Mouse (Mus musculus) lung, postnatal 36 days (tissue): ENCODE measurements around the gene Gm29564.
"Not testable (repeated sequence)": the region's sequence is repeated elsewhere in the genome, so short reads cannot be mapped to it uniquely, and the experiment has no call there.

Experiments
- DNase-seq: peaks from one replicate; pipeline ENCODE4 v3.0.0; 2022; ENCODE audit warnings: mixed read lengths

Gm29564 gene

DNA sequence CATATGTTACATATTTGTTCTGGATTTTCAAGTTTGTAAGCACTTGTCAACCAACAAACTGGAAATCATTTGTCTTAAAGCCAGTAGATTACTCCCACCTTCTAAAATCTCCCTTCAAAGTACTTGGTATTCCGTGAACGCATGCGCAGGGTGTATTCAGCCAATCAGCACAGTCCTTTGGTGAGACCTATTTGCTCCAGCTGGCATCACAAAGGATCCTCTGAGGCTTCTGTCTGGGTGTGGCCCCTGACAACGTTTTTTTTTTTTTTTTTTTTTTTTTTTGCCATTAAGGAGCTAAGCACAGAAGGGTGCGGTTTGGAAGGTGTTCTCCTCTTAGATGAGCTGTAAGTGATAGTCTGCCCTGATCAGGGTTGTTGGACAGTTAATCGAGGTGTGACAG, at the start of gene Gm29564:
Gm29564 (plus strand) TSS at position 301 of the 400 bp plus-strand sequence.
- DNase-seq = not testable (repeated sequence)
